Mouse (Mus musculus): Measurements from ENCODE around the gene Zfp523. TPM values are rescaled to one million over a fixed set of nuclear protein-coding genes. Genes with fewer than 3 reads are reported as not detected.

Zfp523 gene
- 11.0 and 11.3 TPM in 2 replicates for total RNA-seq (2023)

GRCm38 (mm10) chr17:28176775-28177539 is at the start of gene Zfp523:
Gene Zfp523 (plus strand): TSS chr17:28177129.

GRCm38 (mm10) chr17:28141771-28142699 is 34.9 kb upstream of the Zfp523 start, which contains the start of gene Scube3:
Gene Scube3 (plus strand): TSS chr17:28142141.

GRCm38 (mm10) chr17:28207591-28208313 is 30.8 kb downstream of the Zfp523 start, which contains the start of gene Def6:
Gene Def6 (plus strand): TSS chr17:28207778.

GRCm38 (mm10) chr17:28232475-28233060 is 55.6 kb downstream of the Zfp523 start, which contains the start of gene Ppard:
Gene Ppard (plus strand): TSS chr17:28232700.

Other genes with a start within 250 kb of the Zfp523 start
- 1.3 TPM in 2 replicates for gene Tcp11, start 96.5 kb upstream of the Zfp523 start, total RNA-seq (2023)
- gene Scube3, start 35.0 kb upstream of the Zfp523 start, total RNA-seq (2023) = not detected in 2 replicates
- gene Def6, start 30.6 kb downstream of the Zfp523 start, total RNA-seq (2023) = 92.9 and 108 TPM in 2 replicates
- gene Ppard, start 55.6 kb downstream of the Zfp523 start, total RNA-seq (2023) = 34.0 and 35.1 TPM in 2 replicates
- gene Fance, start 136.4 kb downstream of the Zfp523 start, total RNA-seq (2023) = 9.5 and 15.9 TPM in 2 replicates
- 364 and 392 TPM in 2 replicates for gene Rpl10a, start 151.3 kb downstream of the Zfp523 start, total RNA-seq (2023)
- gene Tead3, start 173.7 kb downstream of the Zfp523 start, total RNA-seq (2023) = 0.54 TPM in 1 of 2 replicates, not detected in the other
- not detected in 2 replicates for gene Tulp1, start 188.1 kb downstream of the Zfp523 start, total RNA-seq (2023)